Mouse (Mus musculus) cerebellum, adult 2 months (tissue): Measurements from ENCODE around the gene P2ry6.

Experiments used
- CTCF ChIP-seq: fragments of 200-500 bp; IDR thresholded peaks from 2 replicates; pipeline ENCODE4 v1.5.1; 2011; ENCODE audit warnings: low read depth, mild to moderate bottlenecking, control low read depth, low read length, moderate library complexity, borderline replicate concordance; ENCODE audit not compliant: insufficient read depth
- POLR2A ChIP-seq: fragments of 200-500 bp; IDR thresholded peaks from 2 replicates; pipeline ENCODE4 v1.6.1; 2011; ENCODE audit warnings: low read length, control low read depth, borderline replicate concordance; ENCODE audit not compliant: insufficient read depth

- no peak for TF ChIP-seq POLR2A
- TF ChIP-seq CTCF = no peak
Observed at GRCm38 (mm10) chr7:100968874-100969659, 5.4 kb downstream of the P2ry6 start.
